Mouse (Mus musculus) cortical plate, adult 2 months (tissue): Measurements from ENCODE around the gene Ccdc146.

Experiments used
- CTCF ChIP-seq: fragments of 200-500 bp; IDR thresholded peaks from 2 replicates; pipeline ENCODE4 v1.5.1; 2011; ENCODE audit warnings: mild to moderate bottlenecking, control low read depth, low read length; ENCODE audit not compliant: insufficient read depth; ENCODE audit errors: extremely low read depth
- POLR2A ChIP-seq: fragments of 200-500 bp; IDR thresholded peaks from 2 replicates; pipeline ENCODE4 v1.6.1; 2011; ENCODE audit warnings: mild to moderate bottlenecking, low read length, control low read depth; ENCODE audit not compliant: insufficient read depth; ENCODE audit errors: extremely low read depth

- TF ChIP-seq CTCF (no peak), POLR2A (no peak)
Observed at GRCm38 (mm10) chr5:21371920-21372319, 52.6 kb downstream of the Ccdc146 start.
